Mouse (Mus musculus): ENCODE results near the gene Rab7. TPM values are rescaled to one million over a fixed set of nuclear protein-coding genes. Genes with fewer than 3 reads are reported as not detected.
A peak's percentile ranks its signal among the peaks of the same experiment; 100 is the strongest.

The Rab7 gene
- 13.2 and 85.0 TPM in 2 replicates for polyA plus RNA-seq (2012; ENCODE audit: insufficient read depth, low replicate concordance)

- Histone ChIP-seq H3K27me3 (replicated peaks) (peaks cover 11% of the 10 kb centered on the region), H3K36me3 (replicated peaks; ENCODE audit: low read length) (peaks cover 20% of the 10 kb centered on the region), H3K4me1 (peaks cover 66% of the 10 kb centered on the region), H3K4me3 (replicated peaks) (peak within 1 kb of the TSS; percentile 96), H3K9me3 (no peaks in the 10 kb centered on the region)
- TF ChIP-seq FLI1 (IDR thresholded peaks at IDR 0.05; ENCODE audit: low read length) (0 out of 2 replicates have a peak, but pooled peaks have one; percentile 38), GATA1 (IDR thresholded peaks at IDR 0.05; ENCODE audit: borderline replicate concordance, low read length) (no peak)
These were observed at the start of gene Rab7 for GRCm38 (mm10) chr6:88044577-88045405. TSS of gene Rab7 (minus strand) at chr6:88045270.

- H3K4me1 ChIP-seq = peaks cover 75% of the 10 kb centered on the region
- TF ChIP-seq GATA1 (IDR thresholded peaks at IDR 0.05; ENCODE audit: borderline replicate concordance, low read length) = no peak
- no peak for TF ChIP-seq FLI1 (IDR thresholded peaks at IDR 0.05; ENCODE audit: low read length)
- H3K9me3 ChIP-seq = no peaks in the 10 kb centered on the region
- H3K36me3 ChIP-seq (replicated peaks; ENCODE audit: low read length) = peaks cover 67% of the 10 kb centered on the region
- H3K27me3 ChIP-seq (replicated peaks) = no peaks in the 10 kb centered on the region
- no peak overlapping the region for H3K4me3 ChIP-seq (replicated peaks)
These were observed 43.9 kb upstream of the Rab7 start for GRCm38 (mm10) chr6:88088971-88089370.

- Histone ChIP-seq H3K27me3 (replicated peaks) (no peaks in the 10 kb centered on the region), H3K4me1 (peaks cover 44% of the 10 kb centered on the region), H3K9me3 (no peaks in the 10 kb centered on the region), H3K4me3 (replicated peaks) (peak within 1 kb of the TSS; percentile 99), H3K36me3 (replicated peaks; ENCODE audit: low read length) (peaks cover 25% of the 10 kb centered on the region)
- no peak for TF ChIP-seq GATA1 (IDR thresholded peaks at IDR 0.05; ENCODE audit: borderline replicate concordance, low read length)
- TF ChIP-seq FLI1 (IDR thresholded peaks at IDR 0.05; ENCODE audit: low read length) = no peak
These were observed 39.4 kb upstream of the Rab7 start, which contains the start of gene Rpn1 for GRCm38 (mm10) chr6:88084278-88085151. TSS of gene Rpn1 (plus strand) at chr6:88084482.

- peaks cover 51% of the 10 kb centered on the region for H3K4me1 ChIP-seq
- TF ChIP-seq GATA1 (IDR thresholded peaks at IDR 0.05; ENCODE audit: borderline replicate concordance, low read length) (no peak), FLI1 (IDR thresholded peaks at IDR 0.05; ENCODE audit: low read length) (no peak)
These were observed 38.6 kb upstream of the Rab7 start for GRCm38 (mm10) chr6:88083672-88084071.

GRCm38 (mm10) chr6:88083095-88083494 is 38.0 kb upstream of the Rab7 start:
- Histone ChIP-seq H3K36me3 (replicated peaks; ENCODE audit: low read length) (peaks cover 13% of the 10 kb centered on the region), H3K4me1 (peaks cover 46% of the 10 kb centered on the region), H3K9me3 (no peaks in the 10 kb centered on the region), H3K4me3 (replicated peaks) (no peak overlapping the region), H3K27me3 (replicated peaks) (no peaks in the 10 kb centered on the region)
- TF ChIP-seq GATA1 (IDR thresholded peaks at IDR 0.05; ENCODE audit: borderline replicate concordance, low read length) (no peak), FLI1 (IDR thresholded peaks at IDR 0.05; ENCODE audit: low read length) (no peak)

More at GRCm38 (mm10) chr6:88083672-88084071, 38.6 kb upstream of the Rab7 start:
- Histone ChIP-seq H3K9me3 (no peaks in the 10 kb centered on the region), H3K27me3 (replicated peaks) (no peaks in the 10 kb centered on the region), H3K4me3 (replicated peaks) (peak overlapping the region; percentile 99), H3K36me3 (replicated peaks; ENCODE audit: low read length) (peaks cover 19% of the 10 kb centered on the region)

GRCm38 (mm10) chr6:88075960-88076517 is 31.0 kb upstream of the Rab7 start:
- H3K4me1 ChIP-seq = peaks cover 22% of the 10 kb centered on the region
- TF ChIP-seq FLI1 (IDR thresholded peaks at IDR 0.05; ENCODE audit: low read length) (no peak), GATA1 (IDR thresholded peaks at IDR 0.05; ENCODE audit: borderline replicate concordance, low read length) (no peak)
- no peaks in the 10 kb centered on the region for H3K9me3 ChIP-seq
- H3K36me3 ChIP-seq (replicated peaks; ENCODE audit: low read length) = no peaks in the 10 kb centered on the region
- H3K4me3 ChIP-seq (replicated peaks) = no peak overlapping the region
- peaks cover 12% of the 10 kb centered on the region for H3K27me3 ChIP-seq (replicated peaks)

- Histone ChIP-seq H3K4me3 (replicated peaks) (peak overlapping the region; percentile 93), H3K4me1 (peaks cover 22% of the 10 kb centered on the region), H3K27me3 (replicated peaks) (peaks cover 14% of the 10 kb centered on the region), H3K36me3 (replicated peaks; ENCODE audit: low read length) (no peaks in the 10 kb centered on the region), H3K9me3 (no peaks in the 10 kb centered on the region)
- peak; percentile 76; the same call in 1 of the 2 replicates for TF ChIP-seq FLI1 (IDR thresholded peaks at IDR 0.05; ENCODE audit: low read length)
- no peak for TF ChIP-seq GATA1 (IDR thresholded peaks at IDR 0.05; ENCODE audit: borderline replicate concordance, low read length)
These were observed 29.9 kb upstream of the Rab7 start for GRCm38 (mm10) chr6:88074752-88075554.

GRCm38 (mm10) chr6:88071216-88071615 is 26.1 kb upstream of the Rab7 start:
- Histone ChIP-seq H3K4me1 (peaks cover 23% of the 10 kb centered on the region), H3K4me3 (replicated peaks) (no peak overlapping the region), H3K9me3 (no peaks in the 10 kb centered on the region)

More at GRCm38 (mm10) chr6:88071216-88071615, 26.1 kb upstream of the Rab7 start:
- no peaks in the 10 kb centered on the region for H3K36me3 ChIP-seq (replicated peaks; ENCODE audit: low read length)
- TF ChIP-seq GATA1 (IDR thresholded peaks at IDR 0.05; ENCODE audit: borderline replicate concordance, low read length) = no peak
- TF ChIP-seq FLI1 (IDR thresholded peaks at IDR 0.05; ENCODE audit: low read length) = no peak
- H3K27me3 ChIP-seq (replicated peaks) = peaks cover 32% of the 10 kb centered on the region

Measured in megakaryocyte, embryonic 14.5 days (primary cell).